Mouse (Mus musculus) neutrophil, adult 5-6 weeks (primary cell): Measurements from ENCODE around the gene Olfr329-ps. TPM values are rescaled to one million over a fixed set of nuclear protein-coding genes. Genes with fewer than 3 reads are reported as not detected.

Experiments used
- total RNA-seq: library from RNA; stranded (forward); fragments of 200-1000 nt; gene quantifications from 2 replicates; pipeline ENCODE4 v1.2.3, GENCODE M21; 2017

Gene Olfr329-ps
- total RNA-seq, 1 experiment from 2014 or later = not detected

Other genes with a start within 250 kb of the Olfr329-ps start
- 18.3 and 21.7 TPM in 2 replicates for gene Zfp692, start 239.4 kb downstream of the Olfr329-ps start, total RNA-seq
- gene Zfp672, start 216.1 kb downstream of the Olfr329-ps start, total RNA-seq = 27.3 and 36.1 TPM in 2 replicates
- gene Sh3bp5l, start 215.7 kb downstream of the Olfr329-ps start, total RNA-seq = 20.5 and 34.0 TPM in 2 replicates
- gene Lypd8, start 167.4 kb downstream of the Olfr329-ps start, total RNA-seq = not detected in 2 replicates
- gene 1810065E05Rik, start 125.3 kb downstream of the Olfr329-ps start, total RNA-seq = not detected in 2 replicates
- gene Gm12253, start 113.9 kb downstream of the Olfr329-ps start, total RNA-seq = not detected in 2 replicates
- gene Lypd9, start 93.5 kb downstream of the Olfr329-ps start, total RNA-seq = not detected in 2 replicates
- gene Olfr30, start 84.2 kb downstream of the Olfr329-ps start, total RNA-seq = not detected in 2 replicates
- gene Olfr332, start 53.9 kb downstream of the Olfr329-ps start, total RNA-seq = not detected in 2 replicates
- not detected in 2 replicates for gene Olfr331, start 43.9 kb downstream of the Olfr329-ps start, total RNA-seq
- gene Olfr330, start 11.6 kb downstream of the Olfr329-ps start, total RNA-seq = not detected in 2 replicates
- 0.12 TPM in 1 of 2 replicates, not detected in the other for gene Olfr328, start 9.2 kb upstream of the Olfr329-ps start, total RNA-seq
- not detected in 2 replicates for gene Olfr224, start 24.1 kb upstream of the Olfr329-ps start, total RNA-seq
- not detected in 2 replicates for gene Olfr325, start 31.3 kb upstream of the Olfr329-ps start, total RNA-seq
- gene Olfr324, start 48.7 kb upstream of the Olfr329-ps start, total RNA-seq = not detected in 2 replicates
- gene 2210407C18Rik, start 69.7 kb upstream of the Olfr329-ps start, total RNA-seq = not detected in 2 replicates
- not detected in 2 replicates for gene Olfr323, start 84.1 kb upstream of the Olfr329-ps start, total RNA-seq
- 0.35 and 0.49 TPM in 2 replicates for gene Trim58, start 94.0 kb upstream of the Olfr329-ps start, total RNA-seq
- not detected in 2 replicates for gene Olfr322, start 112.4 kb upstream of the Olfr329-ps start, total RNA-seq
- gene Olfr320, start 134.7 kb upstream of the Olfr329-ps start, total RNA-seq = not detected in 2 replicates
- not detected in 2 replicates for gene Olfr319, start 152.7 kb upstream of the Olfr329-ps start, total RNA-seq
- gene Olfr318, start 177.6 kb upstream of the Olfr329-ps start, total RNA-seq = 0.23 TPM in 1 of 2 replicates, not detected in the other
- gene Olfr317, start 192.8 kb upstream of the Olfr329-ps start, total RNA-seq = not detected in 2 replicates
- gene Olfr316, start 206.3 kb upstream of the Olfr329-ps start, total RNA-seq = not detected in 2 replicates
- not detected in 2 replicates for gene Olfr315, start 226.8 kb upstream of the Olfr329-ps start, total RNA-seq
- not detected in 2 replicates for gene Olfr314, start 236.5 kb upstream of the Olfr329-ps start, total RNA-seq